Mouse (Mus musculus) T-cell, adult 2 months (primary cell): ENCODE results near the gene Kank2.
A peak's percentile ranks its signal among the peaks of the same experiment; 100 is the strongest.
"Not testable (repeated sequence)": the region's sequence is repeated elsewhere in the genome, so short reads cannot be mapped to it uniquely, and the experiment has no call there.

Experiments used
- DNase-seq: peaks from one replicate; pipeline ENCODE4 v3.0.0; 2022; ENCODE audit warnings: low spot score

Gene Kank2

DNA sequence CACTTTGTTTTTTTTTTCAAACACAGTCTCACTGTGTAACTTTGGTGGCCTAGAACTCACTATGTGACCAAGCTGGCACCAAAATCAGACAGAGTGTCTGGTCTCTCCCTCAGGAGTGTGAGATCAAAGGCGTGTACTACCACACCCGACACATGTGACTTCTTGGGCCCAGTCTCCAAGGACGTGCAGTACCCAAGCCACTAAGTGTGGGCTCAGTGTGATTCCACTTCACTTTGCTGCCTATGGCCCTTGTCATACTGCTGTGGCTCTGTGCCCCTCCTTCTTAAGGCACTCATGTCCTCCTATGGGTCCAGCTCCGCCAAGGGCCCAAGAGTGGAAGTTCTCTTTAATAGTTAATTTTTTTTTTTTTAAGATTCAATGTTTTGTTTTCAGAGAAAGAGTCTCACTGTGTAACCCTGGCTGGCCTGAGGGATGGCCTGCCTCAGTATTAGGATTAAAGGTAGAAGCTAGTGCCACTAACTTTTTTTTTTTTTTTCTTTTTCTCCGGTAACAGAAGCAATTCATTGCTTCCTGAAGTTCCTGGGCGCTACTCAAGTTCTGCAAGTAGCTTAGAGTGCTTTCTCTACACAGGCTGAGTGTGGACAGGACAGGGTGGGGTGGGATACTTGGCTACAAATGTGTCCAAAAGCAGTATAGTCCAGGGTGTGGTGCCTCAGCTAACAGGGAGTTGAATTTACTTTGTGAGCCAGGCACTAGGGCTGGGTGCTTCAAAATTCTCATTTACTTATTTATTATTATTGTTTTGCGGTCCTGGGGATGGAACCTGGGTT, 13.8 kb downstream of the Kank2 start:
- no peak for DNase-seq

DNA sequence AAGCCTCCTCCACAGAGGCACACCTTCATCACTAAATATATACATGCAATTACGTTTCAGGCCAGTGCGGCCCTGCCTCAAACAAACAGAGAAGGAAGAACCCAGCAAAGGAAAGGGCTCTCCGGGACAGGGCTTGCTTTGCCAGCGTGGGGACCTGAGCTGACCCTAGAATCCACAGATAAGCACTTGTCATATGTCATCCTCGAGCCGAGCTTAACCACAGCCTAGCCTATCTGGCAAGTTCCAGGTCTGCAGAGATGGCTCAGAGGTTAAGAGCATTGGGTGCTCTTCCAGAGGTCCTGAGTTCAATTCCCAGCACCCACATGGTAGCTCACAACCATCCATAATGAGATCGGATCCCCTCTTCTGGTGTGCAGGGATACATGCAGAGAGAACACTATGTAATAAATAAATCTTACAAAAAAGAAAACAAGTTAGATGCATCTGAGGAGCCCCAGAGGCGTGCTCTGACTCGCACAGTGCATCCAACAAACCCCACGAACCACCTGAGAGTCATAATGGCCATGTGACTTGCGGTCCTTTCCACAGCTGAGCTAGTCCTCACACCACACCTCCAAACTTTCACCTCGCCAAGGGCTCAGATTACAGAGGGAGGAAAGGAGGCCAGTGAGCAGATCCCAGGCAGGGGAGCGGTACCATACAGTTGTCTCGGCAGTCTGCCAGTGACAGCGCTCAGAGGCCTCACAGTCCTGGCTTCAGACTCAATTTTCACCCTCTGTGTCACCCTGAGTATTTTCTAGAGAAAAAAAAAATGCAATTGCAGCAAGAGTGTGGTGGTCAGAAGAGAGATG, 16.7 kb downstream of the Kank2 start:
- no peak for DNase-seq

DNA sequence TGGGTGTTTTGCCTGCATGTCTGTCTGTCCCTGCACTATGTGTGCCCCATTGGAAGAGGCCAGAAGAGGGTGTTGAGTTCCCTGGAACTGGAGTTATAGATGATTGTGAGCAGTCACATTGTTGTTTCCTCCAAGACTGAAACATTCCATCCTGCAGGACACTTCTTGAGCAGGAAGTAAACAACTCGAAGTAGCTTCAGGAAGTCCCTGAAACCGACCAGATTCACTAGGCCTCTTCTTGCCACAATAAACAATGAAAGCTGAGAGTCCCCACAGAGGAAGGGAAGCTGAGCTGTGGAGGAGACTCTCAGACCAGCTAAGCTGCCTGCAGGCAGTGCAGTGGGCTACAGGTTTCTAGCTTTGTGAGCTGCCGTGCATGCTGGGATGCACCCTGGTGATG, 20.8 kb downstream of the Kank2 start:
- no peak for DNase-seq

DNA sequence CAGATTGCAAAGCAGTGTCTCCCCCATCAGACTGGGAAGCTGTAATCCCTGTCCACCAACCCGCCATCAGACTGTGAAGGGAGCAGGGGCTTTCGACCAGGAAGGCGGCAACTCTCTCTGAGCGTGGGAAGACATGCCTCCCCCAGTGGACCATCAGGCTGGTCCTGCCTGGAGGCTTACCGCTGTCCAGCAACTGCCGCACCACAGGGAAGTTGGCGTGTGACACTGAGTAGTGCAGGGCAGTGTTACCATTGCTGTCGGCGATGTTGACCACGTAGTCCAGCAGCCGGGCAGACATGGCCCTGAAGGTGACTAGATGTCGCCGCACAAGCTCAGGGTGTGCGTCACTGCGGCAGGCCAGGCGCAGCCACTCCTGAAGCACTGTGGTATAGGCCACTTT, 24.2 kb downstream of the Kank2 start:
- no peak for DNase-seq

DNA sequence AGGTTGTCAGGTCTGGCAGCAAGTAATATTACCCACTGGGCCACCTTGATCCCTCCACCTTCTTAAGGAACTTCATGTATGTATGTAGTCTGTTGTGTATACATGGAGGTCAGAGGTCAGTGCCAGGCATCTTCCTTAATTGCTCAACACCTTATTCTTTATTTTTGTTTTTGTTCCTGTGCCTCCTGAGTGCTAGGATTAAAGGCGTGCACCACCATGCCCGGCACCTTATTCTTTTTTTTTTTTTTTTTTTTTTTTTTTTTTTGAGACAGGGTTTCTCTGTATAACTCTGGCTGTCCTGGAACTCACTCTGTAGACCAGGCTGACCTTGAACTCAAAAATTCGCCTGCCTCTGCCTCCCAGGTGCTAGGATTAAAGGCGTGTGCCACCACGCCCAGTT, 25.1 kb downstream of the Kank2 start:
- DNase-seq = not testable (repeated sequence)

DNA sequence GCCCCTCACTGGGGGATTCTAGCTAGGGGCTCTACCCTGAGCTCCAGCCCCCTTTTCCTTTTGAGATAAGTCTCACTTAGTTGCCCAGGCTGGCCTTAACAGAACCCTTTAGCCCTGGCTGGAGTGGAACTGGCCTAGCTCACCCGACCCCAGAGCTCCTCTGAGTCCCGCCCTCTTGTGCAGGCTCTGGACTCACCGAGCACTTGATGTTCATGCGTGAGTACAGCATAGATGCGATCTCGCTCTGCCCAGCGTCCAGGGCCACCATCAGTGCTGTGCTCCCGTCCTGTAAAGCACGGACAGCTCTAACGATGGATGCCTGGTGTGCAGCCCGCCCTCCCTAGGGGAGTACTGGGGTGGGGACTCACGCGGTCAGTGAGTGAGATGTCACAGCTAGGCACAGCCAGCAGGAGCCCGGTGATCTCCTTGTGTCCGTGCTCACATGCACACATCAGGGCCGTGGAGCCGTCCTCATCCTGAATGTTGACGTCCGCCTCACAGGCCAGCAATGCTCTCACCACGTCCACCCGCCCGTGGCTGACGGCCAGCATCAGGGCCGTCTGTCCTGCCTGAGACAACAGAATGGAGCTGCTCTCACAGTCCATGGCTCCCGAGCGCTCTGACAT, 28.9 kb downstream of the Kank2 start:
- no peak for DNase-seq

DNA sequence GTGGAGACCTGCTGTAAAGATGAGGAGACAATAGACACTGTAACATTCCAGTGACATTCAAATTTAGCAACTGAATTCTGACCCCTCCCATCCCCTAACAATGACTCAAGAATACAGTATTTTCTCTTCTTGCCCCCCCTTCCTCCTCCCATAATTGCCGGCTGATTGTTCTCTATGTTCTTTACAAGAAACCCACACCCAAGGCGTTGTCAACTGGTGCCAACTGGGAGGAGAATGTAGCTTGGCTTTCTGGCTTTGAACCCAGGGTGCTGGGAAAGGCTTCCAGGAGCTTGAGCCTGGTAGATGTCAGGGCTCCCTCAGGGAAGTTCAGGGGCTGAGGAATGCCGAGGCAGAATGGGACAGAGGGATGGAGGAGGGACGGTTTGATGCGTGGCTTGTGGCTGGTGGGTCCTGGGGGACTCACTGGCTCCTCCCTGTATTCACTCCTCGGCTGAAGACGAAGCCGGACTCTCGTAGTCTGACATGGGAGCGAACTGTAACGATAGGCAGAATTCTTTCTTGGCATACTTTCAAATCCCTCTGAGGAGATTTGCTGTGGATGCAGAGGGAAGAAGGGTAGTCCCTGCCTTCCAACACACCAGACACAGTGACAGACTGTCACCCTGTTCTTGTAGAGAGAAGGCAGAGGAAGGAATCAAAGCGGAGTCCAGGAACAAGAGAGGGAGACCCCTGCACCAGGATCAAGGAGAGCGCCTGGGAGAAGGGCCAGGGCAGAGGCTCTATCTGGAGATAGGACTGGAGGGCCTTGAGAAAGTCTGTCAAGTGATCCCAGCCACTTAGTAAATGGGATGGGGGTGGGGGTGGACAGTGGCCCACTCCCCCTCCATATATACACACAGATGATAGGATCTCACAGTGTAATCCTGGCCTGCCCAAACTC, 29.8 kb downstream of the Kank2 start:
- no peak for DNase-seq

DNA sequence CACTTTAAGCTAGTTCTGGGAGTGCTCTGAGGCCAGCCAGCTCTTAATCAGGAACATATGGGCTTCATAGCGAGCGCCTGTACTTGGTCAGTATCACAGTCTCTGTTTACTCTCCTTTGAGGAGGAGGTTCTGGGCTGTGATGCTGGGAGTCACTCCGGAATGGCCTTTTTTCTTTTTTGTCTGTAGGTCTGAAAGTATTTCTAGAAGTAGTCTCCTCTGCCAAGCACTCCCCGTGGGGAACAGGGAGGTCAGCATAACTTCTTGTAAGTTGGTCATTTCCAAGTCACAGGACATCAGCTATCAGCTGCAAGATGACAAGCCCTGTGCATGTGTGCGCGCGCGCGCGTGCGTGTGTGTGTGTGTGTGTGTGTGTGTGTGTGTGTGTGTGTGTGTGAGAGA, 30.6 kb downstream of the Kank2 start:
- no peak for DNase-seq

DNA sequence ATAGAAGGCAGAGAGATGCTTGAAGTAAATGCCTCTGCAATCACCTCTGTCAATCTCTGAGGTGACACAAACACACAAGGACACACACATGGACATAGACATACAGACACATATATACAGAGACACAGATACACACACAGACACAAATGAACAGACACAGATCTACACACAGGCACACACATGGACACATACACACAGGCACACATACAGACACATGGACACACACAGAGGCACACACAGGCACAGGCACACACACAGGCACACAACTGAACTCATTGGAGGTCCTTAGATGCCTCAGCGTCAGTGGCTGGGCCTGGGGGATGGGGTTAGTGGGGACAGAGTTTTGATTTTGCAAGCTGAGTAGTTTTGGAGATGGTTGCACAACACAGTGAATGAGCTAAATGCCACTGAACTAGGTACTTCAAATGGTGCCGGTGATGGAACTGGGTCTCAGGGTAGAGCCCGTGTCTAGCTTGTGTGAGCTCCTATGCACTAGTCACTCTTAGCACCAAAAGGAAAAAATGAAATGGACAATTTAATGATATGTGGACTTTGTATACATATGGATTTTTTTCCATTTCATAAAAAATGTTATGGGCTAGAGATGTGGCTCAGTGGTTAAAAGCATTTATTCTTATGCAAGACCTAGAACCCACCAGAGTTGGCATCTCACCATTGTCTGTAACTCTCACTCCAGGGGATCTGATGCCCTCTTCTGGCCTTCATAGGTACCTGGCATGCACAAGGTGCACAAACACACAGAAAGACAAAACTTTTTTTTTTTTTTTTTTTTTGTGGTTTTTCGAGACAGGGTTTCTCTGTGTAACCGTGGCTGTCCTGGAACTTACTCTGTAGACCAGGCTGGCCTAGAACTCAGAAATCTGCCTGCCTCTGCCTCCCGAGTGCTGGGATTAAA, 34.2 kb downstream of the Kank2 start:
- no peak for DNase-seq

DNA sequence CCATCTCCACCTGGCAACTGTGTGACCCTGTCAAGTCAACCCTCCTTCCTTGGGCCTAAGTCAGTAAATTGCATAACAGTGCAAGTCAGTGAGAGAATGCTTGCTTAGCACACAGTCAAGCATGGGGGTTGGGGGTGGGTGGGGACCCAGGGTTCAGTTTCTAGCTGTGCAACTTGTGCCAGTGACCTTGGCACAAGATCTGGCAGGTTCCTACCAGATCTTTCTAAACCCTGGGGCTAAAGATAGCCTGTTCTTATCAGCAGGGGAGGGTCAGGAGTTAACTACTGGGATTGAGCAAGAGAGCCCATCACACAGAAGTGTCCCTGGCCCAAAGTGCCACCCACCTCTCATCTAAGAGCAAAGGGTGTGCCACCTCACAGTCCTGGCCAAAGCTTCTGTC, 36.4 kb downstream of the Kank2 start:
- DNase-seq = no peak

DNA sequence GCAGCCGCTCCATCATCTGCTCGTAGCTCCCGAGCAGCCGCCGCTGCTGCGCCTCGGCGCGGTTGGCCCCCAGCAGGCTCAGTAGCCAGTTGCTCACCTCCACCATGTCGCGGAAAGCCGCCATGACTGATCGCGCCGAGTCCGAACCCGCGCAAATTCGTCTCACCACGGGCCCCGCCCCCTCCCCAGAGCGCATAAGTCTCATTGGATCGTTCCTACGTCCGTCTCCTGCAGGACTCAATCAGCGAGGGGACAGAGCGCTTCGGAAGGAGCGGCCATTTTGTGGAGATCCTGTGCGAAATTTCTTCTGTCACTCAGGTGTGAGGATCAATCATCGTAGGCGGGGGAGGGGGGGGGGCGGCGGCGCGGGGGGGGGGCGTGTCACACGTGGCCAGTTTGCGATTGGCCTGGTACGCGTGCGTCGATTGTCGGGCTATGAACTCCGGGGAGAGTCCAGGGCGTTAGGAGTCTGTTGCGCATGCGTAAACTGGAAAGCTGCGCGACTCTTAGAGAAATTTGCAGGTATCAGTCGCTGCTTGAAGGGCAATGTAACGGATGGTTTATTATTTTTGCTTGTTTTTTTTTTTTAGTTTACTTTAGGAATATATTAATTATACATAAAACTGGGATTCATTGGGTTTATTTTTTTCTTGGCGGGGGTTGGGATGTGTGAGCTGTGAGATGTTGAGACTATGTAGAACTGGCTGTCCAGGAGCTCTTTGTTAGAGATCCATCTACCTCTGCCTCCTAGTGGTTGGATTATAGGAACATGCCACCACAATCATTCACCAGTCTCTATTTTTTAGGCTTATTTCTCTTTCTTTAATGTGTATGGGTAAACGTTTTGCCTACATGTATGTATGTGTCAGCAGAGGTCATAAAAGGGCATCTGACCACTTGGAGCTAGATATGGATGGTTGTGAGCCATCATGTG, 38.1 kb downstream of the Kank2 start, which contains the start of gene Spc24:
Spc24 (minus strand) TSS at position 149 of the 934 bp plus-strand sequence.
- DNase-seq = peak; percentile 96

DNA sequence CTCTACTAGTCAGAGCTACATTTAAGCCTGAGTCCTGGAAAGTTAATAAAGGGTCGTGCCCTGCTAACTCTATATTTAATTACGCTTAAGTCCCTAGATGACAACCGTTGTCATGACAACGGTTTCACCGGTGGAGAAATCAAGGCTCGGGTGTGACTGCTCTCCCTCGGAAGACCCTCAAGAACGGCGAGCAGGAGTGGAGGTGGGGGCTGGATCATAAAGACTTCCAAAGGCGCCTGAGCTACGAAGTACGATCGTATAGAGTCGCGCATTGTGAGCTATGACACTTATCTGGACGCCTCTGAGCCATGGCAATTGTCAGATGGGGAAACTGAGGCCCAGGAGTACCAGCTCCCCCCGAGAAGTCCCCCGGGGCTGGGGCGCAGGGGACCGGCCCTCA, 38.8 kb downstream of the Kank2 start:
- DNase-seq = no peak

DNA sequence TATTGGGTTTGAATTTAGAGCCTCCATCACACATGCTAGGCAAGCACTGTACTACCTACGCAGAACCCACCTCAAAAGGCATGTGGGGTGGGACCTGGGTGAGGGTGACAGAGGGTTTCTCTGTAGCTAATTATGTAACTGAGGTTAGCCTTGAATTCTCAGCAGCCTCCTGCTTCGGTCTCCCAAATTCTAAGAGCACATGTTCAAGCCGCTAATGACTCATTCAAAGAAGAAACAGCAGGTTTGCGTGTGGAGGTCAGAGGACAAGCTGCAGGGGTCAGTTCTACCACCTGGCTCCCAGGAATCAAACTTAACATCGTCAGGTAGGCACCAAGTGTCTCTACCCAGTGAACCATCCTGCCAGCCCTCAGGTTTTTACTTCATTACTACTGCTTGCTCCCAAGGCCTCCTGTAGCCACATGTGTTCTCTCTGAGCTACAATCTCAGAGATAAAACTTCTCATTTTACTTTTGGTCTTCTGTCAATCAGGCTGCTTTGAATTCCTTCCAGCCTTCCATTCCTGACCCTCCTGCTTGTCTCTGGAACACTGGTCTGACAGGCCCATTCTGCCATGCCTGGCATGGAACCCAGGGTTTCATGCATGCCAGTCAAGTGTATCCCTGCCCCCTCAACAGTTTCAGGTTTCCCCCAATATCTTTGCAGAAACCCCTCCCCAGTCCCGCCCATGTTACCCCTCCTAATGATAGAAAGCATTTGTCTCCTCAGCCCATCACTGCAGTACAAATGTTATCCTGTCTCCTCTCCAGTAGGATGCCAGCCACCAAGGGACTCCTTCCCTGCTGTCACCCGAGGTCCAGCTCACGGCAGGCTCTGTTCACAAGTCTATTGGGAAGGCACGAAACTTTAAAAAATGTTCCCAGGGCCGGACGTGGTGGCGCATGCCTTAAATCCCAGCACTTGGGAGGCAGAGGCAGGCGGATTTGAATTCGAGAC, 39.7 kb downstream of the Kank2 start:
- DNase-seq = no peak

DNA sequence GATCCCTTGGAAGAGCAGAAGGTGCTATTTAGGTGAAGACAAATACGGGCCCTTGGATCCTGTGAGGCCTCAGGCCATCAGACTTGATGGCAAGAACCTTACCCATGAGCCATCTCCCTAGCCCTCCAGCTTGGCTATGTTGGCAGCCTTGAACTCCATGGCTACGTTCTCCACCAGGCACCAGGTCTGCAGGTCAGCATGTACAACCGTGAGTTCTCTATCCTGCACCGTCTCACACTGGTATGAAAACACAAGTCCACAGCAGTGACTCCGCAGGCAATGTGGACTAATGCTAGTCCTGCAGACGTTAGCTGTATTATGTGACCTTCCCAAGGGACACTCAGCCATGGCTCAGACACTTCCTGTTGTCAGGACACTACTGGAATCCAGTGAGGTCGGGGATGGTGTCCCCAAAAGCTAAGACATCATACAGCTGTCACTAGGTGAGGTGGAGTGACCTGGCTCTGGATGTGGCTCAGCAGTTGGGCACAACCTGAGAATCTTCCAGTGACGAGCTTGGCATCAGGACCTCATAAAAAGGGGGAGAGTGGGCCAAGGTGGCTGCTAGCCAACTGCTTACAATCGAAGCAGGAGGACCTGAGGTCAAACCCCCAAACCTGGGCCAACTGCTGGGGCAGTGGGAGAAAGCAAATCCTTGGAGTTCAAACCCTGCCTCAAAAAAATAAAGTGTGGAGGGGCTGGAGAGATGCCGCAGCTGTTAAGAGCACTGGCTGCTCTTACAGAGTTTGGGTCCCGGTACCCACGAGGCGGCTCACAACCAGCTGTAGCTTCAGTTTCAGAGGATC, 43.8 kb downstream of the Kank2 start:
- DNase-seq = no peak

DNA sequence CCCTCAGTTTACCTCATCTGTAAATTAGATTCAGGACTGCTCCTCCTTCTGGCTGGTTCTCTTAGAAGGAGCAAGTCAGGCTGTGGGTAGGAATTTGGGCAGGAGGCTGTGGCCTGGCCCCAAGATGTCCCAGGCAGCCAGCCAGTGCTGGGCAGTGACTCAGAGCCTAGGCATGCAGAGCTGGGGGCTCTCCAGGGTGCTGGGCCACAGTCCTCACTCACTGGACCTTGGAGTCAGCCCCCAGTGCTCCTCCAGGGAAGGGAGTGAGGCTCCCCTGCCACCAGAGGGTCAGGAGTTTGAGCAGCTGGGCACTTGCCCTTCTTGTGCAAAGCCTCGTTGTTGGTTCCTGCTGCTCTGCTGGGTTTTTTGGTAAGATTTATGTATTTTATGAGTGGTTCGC, 44.5 kb downstream of the Kank2 start:
- DNase-seq = no peak

DNA sequence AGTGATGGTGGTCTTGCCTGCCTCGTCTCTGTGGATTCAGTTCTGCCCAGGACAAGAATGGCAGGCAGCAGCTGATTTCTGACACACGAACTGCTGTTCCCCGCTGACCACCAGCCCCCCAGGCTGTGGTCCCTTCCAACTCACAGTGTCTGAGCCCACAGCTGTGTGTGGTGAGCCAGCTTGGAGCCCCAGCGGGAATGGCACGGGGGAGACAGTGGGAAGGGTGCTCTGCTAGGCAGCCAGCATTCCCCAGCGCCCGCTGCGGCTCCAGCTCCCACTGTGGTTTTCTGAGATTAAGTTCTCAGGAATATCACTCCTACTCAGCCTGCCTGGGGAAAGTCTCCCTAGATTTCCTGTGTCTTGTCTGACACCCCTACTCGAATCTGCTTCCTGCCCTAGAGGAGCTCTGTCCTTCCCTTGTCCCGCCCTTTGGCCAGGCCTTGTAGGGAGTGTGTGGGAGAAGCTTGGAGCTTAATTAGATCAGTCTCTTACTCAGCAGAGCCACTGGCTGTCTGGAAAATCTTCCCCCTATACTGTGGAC, 46.2 kb downstream of the Kank2 start:
- no peak for DNase-seq

DNA sequence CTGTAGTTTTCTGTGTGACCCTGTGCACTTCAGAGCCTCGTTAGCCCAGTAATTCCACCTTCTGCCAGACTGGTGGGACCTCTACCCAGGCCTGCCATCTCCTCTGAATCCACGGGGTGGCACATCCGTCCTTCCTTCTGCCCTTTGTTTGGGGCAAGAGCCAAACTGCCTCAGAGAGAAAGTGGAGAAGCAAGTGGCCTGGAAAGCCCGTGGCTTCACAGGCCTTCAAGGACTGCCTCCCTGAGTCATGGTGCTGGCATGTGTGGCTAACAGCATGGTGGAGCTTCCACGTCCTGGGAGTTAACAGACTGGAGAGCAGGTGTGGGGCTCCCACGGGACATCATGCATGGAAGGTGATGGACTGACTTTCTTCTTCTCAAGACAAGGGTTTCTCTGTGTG, 47.2 kb downstream of the Kank2 start:
- no peak for DNase-seq
